Mouse (Mus musculus): Measurements from ENCODE around the gene Vmn1r180. TPM values are rescaled to one million over a fixed set of nuclear protein-coding genes. Genes with fewer than 3 reads are reported as not detected.

The Vmn1r180 gene
- polyA plus RNA-seq (2015; fragmentation: Illumina TruSeq; extraction: RNeasy Lipid Tissue Mini Kit (QIAGEN cat#74804); ENCODE audit: insufficient read depth, low replicate concordance) = not detected

GRCm38 (mm10) chr7:23950332-23950731 lies at the start of gene Vmn1r180:
TSS of gene Vmn1r180 (plus strand) at chr7:23950632.

DNA sequence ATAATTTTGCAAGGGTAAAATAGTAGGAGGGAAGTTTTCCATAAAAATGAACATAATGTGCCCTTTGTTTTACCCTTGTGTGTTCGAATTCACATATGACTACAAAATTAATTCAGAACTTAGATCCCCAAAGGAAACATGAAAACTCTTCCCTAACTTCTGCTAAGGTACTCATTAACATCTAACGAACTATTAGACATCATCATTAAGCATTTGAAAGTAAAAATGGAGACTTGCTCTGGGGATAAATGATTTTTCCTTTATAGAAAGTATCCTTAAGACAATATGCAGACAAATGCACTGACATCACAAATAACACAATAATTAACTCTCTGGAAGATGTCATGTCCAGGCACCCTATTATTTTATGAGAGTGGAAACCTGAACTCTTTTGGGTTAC lies 23.8 kb upstream of the Vmn1r180 start, which contains the start of gene Vmn1r179:
Vmn1r179 (plus strand) TSS at position 301 of the 400 bp plus-strand sequence.

DNA sequence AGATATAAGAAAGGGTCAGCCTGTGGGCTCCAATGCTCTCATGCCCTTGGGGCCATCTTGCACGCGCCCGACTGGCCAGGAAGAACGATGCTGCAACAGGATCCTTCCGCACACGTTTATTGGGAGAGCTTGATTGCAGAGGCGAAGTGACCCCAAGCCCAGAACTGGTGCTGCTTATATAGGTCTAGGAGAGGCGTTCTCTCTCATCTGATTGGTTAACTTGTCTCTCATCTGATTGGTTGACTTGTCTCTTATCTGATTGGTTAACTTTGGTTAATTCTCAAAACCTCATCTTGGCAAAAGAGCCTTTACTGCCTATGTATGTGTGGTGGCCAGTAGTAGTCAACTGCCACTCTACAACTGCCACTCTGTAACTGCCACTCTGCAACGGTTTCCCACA lies 23.9 kb downstream of the Vmn1r180 start, which contains the start of gene Vmn1r181:
Vmn1r181 (plus strand) TSS at position 301 of the 400 bp plus-strand sequence.

GRCm38 (mm10) chr7:24001391-24001790 lies 51.0 kb downstream of the Vmn1r180 start, which contains the start of gene V1rd19:
TSS of gene V1rd19 (plus strand) at chr7:24001691.

Other genes with a start within 250 kb of the Vmn1r180 start
- gene Vmn1r173, start 249.9 kb upstream of the Vmn1r180 start, polyA plus RNA-seq (2015; fragmentation: Illumina TruSeq; extraction: RNeasy Lipid Tissue Mini Kit (QIAGEN cat#74804); ENCODE audit: insufficient read depth, low replicate concordance) = not detected
- not detected for gene Vmn1r174, start 198.4 kb upstream of the Vmn1r180 start, polyA plus RNA-seq (2015; fragmentation: Illumina TruSeq; extraction: RNeasy Lipid Tissue Mini Kit (QIAGEN cat#74804); ENCODE audit: insufficient read depth, low replicate concordance)
- not detected for gene Vmn1r175, start 140.0 kb upstream of the Vmn1r180 start, polyA plus RNA-seq (2015; fragmentation: Illumina TruSeq; extraction: RNeasy Lipid Tissue Mini Kit (QIAGEN cat#74804); ENCODE audit: insufficient read depth, low replicate concordance)
- not detected for gene Vmn1r176, start 113.3 kb upstream of the Vmn1r180 start, polyA plus RNA-seq (2015; fragmentation: Illumina TruSeq; extraction: RNeasy Lipid Tissue Mini Kit (QIAGEN cat#74804); ENCODE audit: insufficient read depth, low replicate concordance)
- gene Vmn1r177, start 84.2 kb upstream of the Vmn1r180 start, polyA plus RNA-seq (2015; fragmentation: Illumina TruSeq; extraction: RNeasy Lipid Tissue Mini Kit (QIAGEN cat#74804); ENCODE audit: insufficient read depth, low replicate concordance) = not detected
- not detected for gene Vmn1r178, start 58.6 kb upstream of the Vmn1r180 start, polyA plus RNA-seq (2015; fragmentation: Illumina TruSeq; extraction: RNeasy Lipid Tissue Mini Kit (QIAGEN cat#74804); ENCODE audit: insufficient read depth, low replicate concordance)
- gene Vmn1r179, start 23.7 kb upstream of the Vmn1r180 start, polyA plus RNA-seq (2015; fragmentation: Illumina TruSeq; extraction: RNeasy Lipid Tissue Mini Kit (QIAGEN cat#74804); ENCODE audit: insufficient read depth, low replicate concordance) = not detected
- not detected for gene Vmn1r181, start 24.0 kb downstream of the Vmn1r180 start, polyA plus RNA-seq (2015; fragmentation: Illumina TruSeq; extraction: RNeasy Lipid Tissue Mini Kit (QIAGEN cat#74804); ENCODE audit: insufficient read depth, low replicate concordance)
- gene V1rd19, start 51.1 kb downstream of the Vmn1r180 start, polyA plus RNA-seq (2015; fragmentation: Illumina TruSeq; extraction: RNeasy Lipid Tissue Mini Kit (QIAGEN cat#74804); ENCODE audit: insufficient read depth, low replicate concordance) = not detected
- not detected for gene Vmn1r183, start 102.6 kb downstream of the Vmn1r180 start, polyA plus RNA-seq (2015; fragmentation: Illumina TruSeq; extraction: RNeasy Lipid Tissue Mini Kit (QIAGEN cat#74804); ENCODE audit: insufficient read depth, low replicate concordance)
- 25.4 TPM for gene Zfp180, start 131.3 kb downstream of the Vmn1r180 start, polyA plus RNA-seq (2015; fragmentation: Illumina TruSeq; extraction: RNeasy Lipid Tissue Mini Kit (QIAGEN cat#74804); ENCODE audit: insufficient read depth, low replicate concordance)
- gene Zfp112, start 161.7 kb downstream of the Vmn1r180 start, polyA plus RNA-seq (2015; fragmentation: Illumina TruSeq; extraction: RNeasy Lipid Tissue Mini Kit (QIAGEN cat#74804); ENCODE audit: insufficient read depth, low replicate concordance) = 1.9 TPM
- 11.2 TPM for gene Zfp235, start 183.5 kb downstream of the Vmn1r180 start, polyA plus RNA-seq (2015; fragmentation: Illumina TruSeq; extraction: RNeasy Lipid Tissue Mini Kit (QIAGEN cat#74804); ENCODE audit: insufficient read depth, low replicate concordance)
- gene Zfp114, start 224.4 kb downstream of the Vmn1r180 start, polyA plus RNA-seq (2015; fragmentation: Illumina TruSeq; extraction: RNeasy Lipid Tissue Mini Kit (QIAGEN cat#74804); ENCODE audit: insufficient read depth, low replicate concordance) = 0.37 TPM

Data from spleen, adult 10 weeks (tissue).